8 mouse cellular contexts compared by ENCODE assay signal in the genomic region with DNA sequence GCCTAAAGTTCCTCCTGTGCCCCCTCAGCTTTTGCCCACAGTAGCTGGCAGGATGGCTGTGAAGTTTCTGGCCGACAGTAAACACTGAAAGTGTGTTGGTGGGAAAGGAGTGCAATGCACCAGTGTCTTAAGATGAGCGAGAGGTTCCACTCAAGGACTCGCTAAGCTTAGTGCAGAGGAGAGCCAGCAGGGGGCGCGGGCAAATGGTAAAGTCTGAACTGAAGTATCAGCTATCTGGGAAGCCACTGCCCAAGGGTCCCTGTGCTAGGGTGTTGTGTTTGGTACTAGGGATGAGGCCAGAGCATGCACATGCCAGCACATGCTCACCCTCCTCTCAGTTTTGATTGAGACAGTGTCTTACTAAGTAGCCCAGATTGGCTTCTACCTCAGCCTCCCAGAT.
A peak's percentile ranks its signal among the peaks of the same experiment; 100 is the strongest.
DNase-seq lines count a peak whose midpoint lies in the region; ATAC-seq and TF ChIP-seq lines count a peak whose summit lies in the region.

No protein-coding gene starts in this region.

- TF ChIP-seq POLR2A in thymus, adult 2 months (IDR thresholded peaks at IDR 0.05; ENCODE audit: control insufficient read depth, extremely low read depth, insufficient read depth, low read length, poor library complexity), result no peak

- no peak overlapping the region for H3K4me2 ChIP-seq in heart, embryonic 15.5 days
- H3K4me2 ChIP-seq in lung, embryonic 16.5 days (ENCODE audit: low read depth, low read length), result no peak overlapping the region

- peaks cover 49% of the 10 kb centered on the region for H3K4me1 ChIP-seq in heart, embryonic 15.5 days (replicated peaks)
- H3K4me1 ChIP-seq in lung, embryonic 16.5 days (replicated peaks; ENCODE audit: control insufficient read depth, insufficient read depth, low read length), result peaks cover 12% of the 10 kb centered on the region
- peaks cover 36% of the 10 kb centered on the region for H3K4me1 ChIP-seq in thymus, adult 2 months (replicated peaks; ENCODE audit: control insufficient read depth, insufficient read depth, low read length)

- peaks cover 3% of the 10 kb centered on the region for H3K36me3 ChIP-seq in C2C12 (ENCODE audit: control insufficient read depth, insufficient read depth)
- no peaks in the 10 kb centered on the region for H3K36me3 ChIP-seq in heart, embryonic 15.5 days
- H3K36me3 ChIP-seq in lung, embryonic 16.5 days (ENCODE audit: control insufficient read depth, insufficient read depth, low read length), result no peaks in the 10 kb centered on the region
- H3K36me3 ChIP-seq in thymus, adult 2 months (ENCODE audit: control insufficient read depth, insufficient read depth, low read length), result no peaks in the 10 kb centered on the region

- H3K4me3 ChIP-seq in C2C12 (ENCODE audit: insufficient read depth, poor library complexity, severe bottlenecking), result no peak overlapping the region
- no peak overlapping the region for H3K4me3 ChIP-seq in heart, embryonic 15.5 days
- H3K4me3 ChIP-seq in lung, embryonic 16.5 days (ENCODE audit: low read length), result no peak overlapping the region
- H3K4me3 ChIP-seq in thymus, adult 2 months (ENCODE audit: control insufficient read depth, insufficient read depth, low read length), result no peak overlapping the region

- H3K27me3 ChIP-seq in C2C12 (ENCODE audit: control insufficient read depth, insufficient read depth, insufficient read length), result no peaks in the 10 kb centered on the region
- no peaks in the 10 kb centered on the region for H3K27me3 ChIP-seq in heart, embryonic 15.5 days
- no peaks in the 10 kb centered on the region for H3K27me3 ChIP-seq in lung, embryonic 16.5 days (ENCODE audit: control insufficient read depth, insufficient read depth, low read depth, low read length)
- H3K27me3 ChIP-seq in thymus, adult 2 months (ENCODE audit: control insufficient read depth, insufficient read depth, low read length), result no peaks in the 10 kb centered on the region

- no peaks in the 10 kb centered on the region for H3K79me2 ChIP-seq in C2C12 (ENCODE audit: control insufficient read depth, insufficient read depth)

- WGBS in heart, embryonic 15.5 days, result 6% methylated on average over 5 of the region's 5 CpGs
- WGBS in lung, embryonic 16.5 days, result 7% methylated on average over 5 of the region's 5 CpGs
- WGBS in thymus, adult 2 months, result 3% methylated on average over 5 of the region's 5 CpGs

- peak; percentile 77 to 84 for DNase-seq in adrenal gland, adult 18-20 months (ENCODE audit: low spot score in 2 of 2)
- DNase-seq in embryo, embryonic 9.5 days (ENCODE audit: extremely low spot score), result peak; percentile 73
- DNase-seq in kidney, postnatal 10 days, result peak; percentile 94
- peak; percentile 40 for DNase-seq in ovary, adult 18-20 months (ENCODE audit: low spot score)
- DNase-seq in thymus, adult 2 months, result peak; percentile 87

- no peaks in the 10 kb centered on the region for H3K79me3 ChIP-seq in C2C12 (ENCODE audit: low read depth)

- no peak overlapping the region for H3K9ac ChIP-seq in heart, embryonic 15.5 days
- H3K9ac ChIP-seq in lung, embryonic 16.5 days (ENCODE audit: low read length), result no peak overlapping the region

- 0 out of 2 replicates have a peak overlapping the region, but pooled peaks have one; percentile 16 for H3K27ac ChIP-seq in heart, embryonic 15.5 days
- H3K27ac ChIP-seq in lung, embryonic 16.5 days (ENCODE audit: low read length), result no peak overlapping the region
- peak overlapping the region; percentile 55; the same call in 1 of the 2 replicates for H3K27ac ChIP-seq in thymus, adult 2 months (ENCODE audit: control insufficient read depth, insufficient read depth, low read length)

- no peaks in the 10 kb centered on the region for H3K9me3 ChIP-seq in heart, embryonic 15.5 days (replicated peaks)
- no peaks in the 10 kb centered on the region for H3K9me3 ChIP-seq in lung, embryonic 16.5 days (ENCODE audit: control insufficient read depth, low read length)

- peak; percentile 47; the same call in 1 of the 2 replicates for ATAC-seq in heart, embryonic 15.5 days (replicated peaks; ENCODE audit: insufficient number of reproducible peaks, insufficient read depth, low FRiP score, low read depth)
- ATAC-seq in lung, embryonic 16.5 days (ENCODE audit: low read depth), result peak; percentile 72; the same call in 1 of the 2 replicates

- TF ChIP-seq CTCF in C2C12 (IDR thresholded peaks at IDR 0.05; ENCODE audit: control insufficient read depth, insufficient read depth, insufficient read length), result peak; percentile 63
- TF ChIP-seq CTCF in thymus, adult 2 months (IDR thresholded peaks at IDR 0.05; ENCODE audit: borderline replicate concordance, control insufficient read depth, extremely low read depth, insufficient read depth, low read length, poor library complexity), result peak; percentile 73; the same call in 1 of the 2 replicates

- H3ac ChIP-seq in C2C12 (ENCODE audit: control insufficient read depth, insufficient read length, low read depth), result no peak overlapping the region

TF ChIP-seq in C2C12, 6 proteins besides CTCF, POLR2A, EP300 and RAD21:
- TF ChIP-seq CEBPB (IDR thresholded peaks at IDR 0.05; ENCODE audit: low read depth) (no peak), FOSL1 (IDR thresholded peaks at IDR 0.05; ENCODE audit: insufficient read depth, low read length, poor library complexity, severe bottlenecking) (no peak), MYOG (IDR thresholded peaks at IDR 0.05; ENCODE audit: control insufficient read depth, extremely low read depth, insufficient read length) (no peak), USF1 (IDR thresholded peaks at IDR 0.05; ENCODE audit: low read depth) (no peak), MYOD1 (IDR thresholded peaks at IDR 0.05; ENCODE audit: control insufficient read depth, insufficient read length, low read depth) (no peak), MAX (IDR thresholded peaks at IDR 0.05) (no peak)

Comparison
In these comparisons a context has a peak if more than half of its experiments do, and no peak if none do; other contexts are left out.
1. DNase-seq: peak in every context shown above with its lines; median percentile 94 in kidney, postnatal 10 days; 87 in thymus, adult 2 months; 80 in adrenal gland, adult 18-20 months; 73 in embryo, embryonic 9.5 days; 40 in ovary, adult 18-20 months.